Mouse (Mus musculus) erythroblast, embryonic 14.5 days (primary cell): Measurements from ENCODE around the gene Btn2a2.

ENCODE experiments used
- GATA1 ChIP-seq: IDR thresholded peaks from 2 replicates; pipeline ENCODE4 v1.6.1; 2012; ENCODE audit warnings: low read length, inconsistent platforms, mixed read lengths
- TAL1 ChIP-seq: IDR thresholded peaks from 3 replicates; pipeline ENCODE4 v1.6.1; 2012; ENCODE audit warnings: low read length, inconsistent platforms, mixed read lengths

- TF ChIP-seq GATA1 (no peak), TAL1 (no peak)
Observed at GRCm38 (mm10) chr13:23502031-23502567, 13.4 kb upstream of the Btn2a2 start.
